ENCODE assay signal across 23 mouse cellular contexts in genomic region chr2:168548008-168548407, GRCm38 (mm10). TPM values are rescaled to one million over a fixed set of nuclear protein-coding genes. Genes with fewer than 3 reads are reported as not detected.
DNase-seq lines count a peak whose midpoint lies in the region; ATAC-seq and TF ChIP-seq lines count a peak whose summit lies in the region.
"Had no signal": no experiment of that assay in that cellular context is flagged by ENCODE, and none has a peak within 500 bp of the region (broad histone marks: within the 10 kb centered on the region; RNA-seq: fewer than 3 reads in every experiment).

No protein-coding gene starts in this region.

- peaks cover 36% of the 10 kb centered on the region for H3K4me1 ChIP-seq in heart, postnatal 0 days (ENCODE audit: control insufficient read depth, insufficient read depth)

- no peaks in the 10 kb centered on the region for H3K79me2 ChIP-seq in myocyte (ENCODE audit: control insufficient read depth, insufficient read depth)

- no peak for TF ChIP-seq EP300 in heart, postnatal 0 days (IDR thresholded peaks at IDR 0.05; ENCODE audit: low read depth)

- no peak for TF ChIP-seq CTCF in heart, postnatal 0 days (IDR thresholded peaks at IDR 0.05; ENCODE audit: low read depth)

- 48% methylated on average over 4 of the region's 4 CpGs for WGBS in heart, postnatal 0 days

- H3K4me3 ChIP-seq in heart, postnatal 0 days (ENCODE audit: low read depth, low read length), result no peak overlapping the region
- H3K4me3 ChIP-seq in myocyte, result no peak overlapping the region
- H3K4me3 ChIP-seq: embryonic facial prominence, embryonic 12.5 days; forebrain, embryonic 12.5 days; heart, embryonic 10.5 days; heart, embryonic 15.5 days; hindbrain, embryonic 12.5 days had no signal

- intact Hi-C loops in heart, postnatal 25 days (cut with DNase I), result no loop called here

- no peaks in the 10 kb centered on the region for H3K9me3 ChIP-seq in heart, postnatal 0 days (replicated peaks; ENCODE audit: control insufficient read depth, low read length)
- H3K9me3 ChIP-seq: embryonic facial prominence, embryonic 12.5 days; forebrain, embryonic 12.5 days; heart, embryonic 10.5 days; heart, embryonic 15.5 days; hindbrain, embryonic 12.5 days had no signal

- H3ac ChIP-seq in myocyte (ENCODE audit: control insufficient read depth, insufficient read length), result no peak overlapping the region

- 0 out of 2 replicates have a peak overlapping the region, but pooled peaks have one; percentile 2 for H3K27ac ChIP-seq in heart, postnatal 0 days (ENCODE audit: low read depth)
- H3K27ac ChIP-seq: embryonic facial prominence, embryonic 12.5 days; forebrain, embryonic 12.5 days; heart, embryonic 10.5 days; heart, embryonic 15.5 days; hindbrain, embryonic 12.5 days had no signal

- H3K27me3 ChIP-seq in heart, postnatal 0 days (ENCODE audit: control insufficient read depth, insufficient read depth, low read length), result no peaks in the 10 kb centered on the region
- H3K27me3 ChIP-seq in myocyte (ENCODE audit: control insufficient read depth, insufficient read depth, insufficient read length), result no peaks in the 10 kb centered on the region
- H3K27me3 ChIP-seq: embryonic facial prominence, embryonic 12.5 days; forebrain, embryonic 12.5 days; heart, embryonic 15.5 days had no signal

- ATAC-seq in heart, postnatal 0 days (ENCODE audit: insufficient read depth, low read depth), result peak; percentile 59; the same call in 1 of the 2 replicates
- no peak for ATAC-seq in megakaryocyte-erythroid progenitor cell, adult 5-6 weeks (replicated peaks; ENCODE audit: low FRiP score, low TSS enrichment, poor library complexity, severe bottlenecking)
- ATAC-seq: forebrain, embryonic 16.5 days; hindbrain, embryonic 16.5 days; inflammation-experienced regulatory T-cells, adult 6 months; intestine, postnatal 0 days had no signal

- no peak for DNase-seq in heart, postnatal 0 days (ENCODE audit: low spot score)
- no peak for DNase-seq in heart, postnatal 25 days (ENCODE audit: low spot score)
- peak; percentile 14 for DNase-seq in 416B (ENCODE audit: low read depth)
- DNase-seq in Muller cell, postnatal 12 days (ENCODE audit: inconsistent ontology term), result peak; percentile 92
- DNase-seq in kidney, postnatal 4 days, result no peak
- DNase-seq: adrenal gland, postnatal 10 days; cerebellum, adult 11 months; cerebellum, adult 8-10 months; cerebellum, postnatal 14 days; gastrocnemius, postnatal 25 days; heart, postnatal 4 days; kidney, adult 8-10 months had no signal

- no peak overlapping the region for H3K4me2 ChIP-seq in heart, postnatal 0 days (ENCODE audit: low read depth, low read length)
- peak overlapping the region; percentile 98 for H3K4me2 ChIP-seq in myocyte (ENCODE audit: low read depth)
- H3K4me2 ChIP-seq: embryonic facial prominence, embryonic 12.5 days; forebrain, embryonic 12.5 days; heart, embryonic 15.5 days; hindbrain, embryonic 12.5 days had no signal

- TF ChIP-seq POLR2A in myocyte (IDR thresholded peaks at IDR 0.05; ENCODE audit: insufficient read length, low read depth), result no peak

- no peaks in the 10 kb centered on the region for H3K36me3 ChIP-seq in heart, postnatal 0 days (replicated peaks; ENCODE audit: control insufficient read depth, insufficient read depth, low read length)
- H3K36me3 ChIP-seq in myocyte (ENCODE audit: control insufficient read depth, insufficient read depth), result no peaks in the 10 kb centered on the region
- H3K36me3 ChIP-seq: embryonic facial prominence, embryonic 12.5 days; forebrain, embryonic 12.5 days; heart, embryonic 15.5 days; hindbrain, embryonic 12.5 days had no signal

- H3K9ac ChIP-seq in heart, postnatal 0 days (replicated peaks; ENCODE audit: low read depth, low read length), result no peak overlapping the region
- H3K9ac ChIP-seq: embryonic facial prominence, embryonic 12.5 days; forebrain, embryonic 12.5 days; heart, embryonic 15.5 days; hindbrain, embryonic 12.5 days had no signal

TF ChIP-seq in myocyte, 11 proteins besides CTCF, POLR2A, EP300 and RAD21:
- TF ChIP-seq POLR2AphosphoS2 (IDR thresholded peaks at IDR 0.05; ENCODE audit: insufficient read length, low read depth) (no peak), TCF3 (IDR thresholded peaks at IDR 0.05; ENCODE audit: insufficient read length, low read depth) (no peak), USF1 (IDR thresholded peaks at IDR 0.05; ENCODE audit: low read depth) (no peak), MYOD1 (IDR thresholded peaks at IDR 0.05; ENCODE audit: control insufficient read depth in 1 of 3, insufficient read length in 2 of 3, low read depth in 2 of 3) (peak in 2 of 3 experiments; percentile 54 to 58), MYOG (IDR thresholded peaks at IDR 0.05; ENCODE audit: control insufficient read depth in 1 of 3, insufficient read depth in 1 of 3, insufficient read length in 2 of 3, low read depth in 2 of 3) (peak in 1 of 3 experiments; percentile 43), CEBPB (IDR thresholded peaks at IDR 0.05; ENCODE audit: insufficient read depth, poor library complexity, severe bottlenecking) (0 out of 2 replicates have a peak, but pooled peaks have one; percentile 45)

RNA-seq across cellular contexts. Expression of gene Nfatc2, which starts 53.4 kb away (rescaled TPM):
- 7.4 and 10.1 TPM in 2 replicates for total RNA-seq in heart, postnatal 0 days (2014; rRNA removed; ENCODE audit: low replicate concordance)
- 7.3 and 8.2 TPM in 2 replicates for polyA plus RNA-seq in heart, postnatal 0 days (2015; fragmentation: Nextera tagmentation; extraction: Ambion mirVana)
- total RNA-seq in heart, postnatal 25 days (2021), result 10 to 100 TPM; 16.7 to 20.8 TPM
- polyA plus RNA-seq in myocyte (2012; fragmentation: generic; extraction: Trizol), result 0.55 TPM
- 0.44 and 0.69 TPM in 2 replicates for total RNA-seq in megakaryocyte-erythroid progenitor cell, adult 5-6 weeks (2014; fragmentation: Nextera tagmentation)
- 0.33 and 0.46 TPM in 2 replicates for total RNA-seq in megakaryocyte-erythroid progenitor cell, adult 5-6 weeks (2017)

Comparison
In these comparisons a context has a peak if more than half of its experiments do, and no peak if none do; other contexts are left out.
1. DNase-seq: peak in 416B (single experiment) and Muller cell, postnatal 12 days (single experiment); none in heart, postnatal 0 days (single experiment), heart, postnatal 25 days (single experiment) and kidney, postnatal 4 days (0 of 2).